Mouse (Mus musculus) lung, postnatal 10 days (tissue): Measurements from ENCODE around the gene 1700066M21Rik.

Source experiments
- DNase-seq: peaks from one replicate; pipeline ENCODE4 v3.0.0; 2021

1700066M21Rik gene

GRCm38 (mm10) chr1:57394051-57394450 is 16.6 kb downstream of the 1700066M21Rik start:
- peak; percentile 63 for DNase-seq

- DNase-seq = no peak
Observed at GRCm38 (mm10) chr1:57400321-57400720, 22.9 kb downstream of the 1700066M21Rik start.

- no peak for DNase-seq
Observed at GRCm38 (mm10) chr1:57400877-57401276, 23.5 kb downstream of the 1700066M21Rik start.

GRCm38 (mm10) chr1:57402116-57402515 is 24.7 kb downstream of the 1700066M21Rik start:
- no peak for DNase-seq

GRCm38 (mm10) chr1:57406187-57407151 is 29.0 kb downstream of the 1700066M21Rik start, which contains the start of the genes Maip1 and Tyw5:
Maip1 (plus strand) TSS chr1:57406328.
Tyw5 (minus strand) TSS chr1:57407101.
- peak; percentile 86 for DNase-seq

- DNase-seq = no peak
Observed at GRCm38 (mm10) chr1:57408994-57409393, 31.6 kb downstream of the 1700066M21Rik start.

GRCm38 (mm10) chr1:57413397-57413796 is 36.0 kb downstream of the 1700066M21Rik start:
- DNase-seq = no peak

- peak; percentile 21 for DNase-seq
Observed at GRCm38 (mm10) chr1:57423696-57424095, 46.3 kb downstream of the 1700066M21Rik start.

GRCm38 (mm10) chr1:57428368-57429308 is 51.2 kb downstream of the 1700066M21Rik start:
- peak; percentile 91 for DNase-seq

GRCm38 (mm10) chr1:57429786-57430483 is 52.5 kb downstream of the 1700066M21Rik start:
- DNase-seq = peak; percentile 42

- no peak for DNase-seq
Observed at GRCm38 (mm10) chr1:57433141-57433540, 55.7 kb downstream of the 1700066M21Rik start.
